Mouse (Mus musculus): ENCODE data around the gene Ddx54. TPM values are rescaled to one million over a fixed set of nuclear protein-coding genes. Genes with fewer than 3 reads are reported as not detected.

The Ddx54 gene
- polyA plus RNA-seq, 1 experiment from 2014 or later = 53.6 TPM

DNA sequence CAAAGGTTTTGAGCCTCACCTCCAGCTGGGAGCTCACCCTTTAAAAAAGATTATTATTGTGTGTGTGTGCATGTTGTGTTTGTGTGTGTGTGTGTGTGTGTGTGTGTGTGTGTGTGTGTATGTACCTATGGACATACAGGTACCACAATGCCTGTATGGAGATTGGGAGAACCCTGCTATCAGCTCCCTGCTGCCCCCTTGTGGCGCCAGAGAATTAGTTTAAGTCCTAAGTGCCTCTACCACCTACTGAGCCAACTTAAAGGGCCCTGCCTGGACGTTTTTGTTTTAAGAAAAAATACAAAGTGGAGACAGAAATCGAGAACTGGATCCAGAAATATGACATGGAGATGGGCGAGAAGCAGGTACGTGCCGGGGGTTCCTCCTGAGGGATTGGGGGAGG, 7.7 kb upstream of the Ddx54 start:
- Histone ChIP-seq H3K36me3 (peaks cover 9% of the 10 kb centered on the region; the same call in 1 of the 2 replicates), H3K9me3 (replicated peaks) (no peaks in the 10 kb centered on the region), H3K9ac (peak overlapping the region; percentile 49; the same call in 1 of the 2 replicates), H3K4me1 (0 out of 2 replicates have a peak, but pooled peaks cover 8% of the 10 kb centered on the region), H3K4me3 (peak overlapping the region; percentile 30), H3K27ac (no peak overlapping the region), H3K27me3 (no peaks in the 10 kb centered on the region), H3K4me2 (replicated peaks) (peak overlapping the region; percentile 64)
- no peak for ATAC-seq (ENCODE audit: low FRiP score)
- 5% methylated on average over 6 of the region's 6 CpGs for WGBS

- H3K4me2 ChIP-seq (replicated peaks) = peak overlapping the region; percentile 64
- H3K4me3 ChIP-seq = peak overlapping the region; percentile 30
- ATAC-seq (ENCODE audit: low FRiP score) = peak; percentile 59
- no peaks in the 10 kb centered on the region for H3K9me3 ChIP-seq (replicated peaks)
- peaks cover 9% of the 10 kb centered on the region; the same call in 1 of the 2 replicates for H3K36me3 ChIP-seq
- H3K27ac ChIP-seq = peak overlapping the region; percentile 66
- H3K9ac ChIP-seq = peak overlapping the region; percentile 49
- 0 out of 2 replicates have a peak, but pooled peaks cover 8% of the 10 kb centered on the region for H3K4me1 ChIP-seq
- no peaks in the 10 kb centered on the region for H3K27me3 ChIP-seq
- WGBS = 1% methylated on average over 10 of the region's 10 CpGs
These were observed 7.3 kb upstream of the Ddx54 start for GRCm38 (mm10) chr5:120605241-120605661.

GRCm38 (mm10) chr5:120605688-120606087, 6.9 kb upstream of the Ddx54 start:
- 3% methylated on average over 8 of the region's 8 CpGs for WGBS
- H3K27me3 ChIP-seq = no peaks in the 10 kb centered on the region
- no peaks in the 10 kb centered on the region for H3K9me3 ChIP-seq (replicated peaks)
- peak overlapping the region; percentile 49 for H3K9ac ChIP-seq
- 0 out of 2 replicates have a peak, but pooled peaks cover 8% of the 10 kb centered on the region for H3K4me1 ChIP-seq
- peaks cover 9% of the 10 kb centered on the region; the same call in 1 of the 2 replicates for H3K36me3 ChIP-seq
- H3K4me3 ChIP-seq = peak overlapping the region; percentile 30
- H3K4me2 ChIP-seq (replicated peaks) = peak overlapping the region; percentile 64
- peak; percentile 75 for ATAC-seq (ENCODE audit: low FRiP score)
- no peak overlapping the region for H3K27ac ChIP-seq

DNA sequence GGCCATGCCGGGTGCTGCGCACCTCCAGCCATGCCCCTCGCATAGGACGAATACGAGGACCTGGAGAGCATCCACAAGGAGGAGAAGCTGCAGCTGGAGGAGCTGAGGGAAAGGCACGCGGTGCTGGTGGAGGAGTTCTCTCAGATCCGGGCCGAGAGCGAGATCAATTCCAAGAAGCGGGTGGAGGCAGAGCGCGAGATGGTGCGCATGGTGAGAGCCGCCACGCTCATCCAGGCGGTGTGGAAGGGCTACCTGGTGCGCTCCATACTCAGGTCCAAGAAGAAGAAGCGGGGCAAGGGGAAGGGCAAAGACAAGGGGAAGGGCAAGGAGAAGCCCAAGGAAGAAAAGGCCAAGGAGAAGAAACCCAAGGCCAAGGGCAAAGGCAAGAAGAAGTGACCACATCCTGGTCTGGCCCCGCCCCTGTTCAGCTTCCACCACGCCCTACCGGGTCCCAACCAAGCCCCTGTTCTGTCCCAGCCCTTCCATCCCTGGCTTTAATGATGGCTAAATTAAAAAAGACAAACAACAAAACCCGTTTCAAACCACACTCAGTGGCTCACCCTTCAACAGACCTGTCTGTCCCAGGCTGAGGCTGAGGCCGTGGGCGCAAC, 5.8 kb upstream of the Ddx54 start:
- no peak for ATAC-seq (ENCODE audit: low FRiP score)
- Histone ChIP-seq H3K4me3 (no peak overlapping the region), H3K4me2 (replicated peaks) (no peak overlapping the region), H3K27ac (no peak overlapping the region), H3K4me1 (peaks cover 13% of the 10 kb centered on the region), H3K36me3 (peaks cover 9% of the 10 kb centered on the region; the same call in 1 of the 2 replicates), H3K27me3 (no peaks in the 10 kb centered on the region), H3K9me3 (replicated peaks) (no peaks in the 10 kb centered on the region), H3K9ac (no peak overlapping the region)
- WGBS = 68% methylated on average over 25 of the region's 25 CpGs

- no peaks in the 10 kb centered on the region for H3K9me3 ChIP-seq (replicated peaks)
- no peak for ATAC-seq (ENCODE audit: low FRiP score)
- peaks cover 14% of the 10 kb centered on the region for H3K4me1 ChIP-seq
- no peak overlapping the region for H3K9ac ChIP-seq
- 80% methylated on average over 3 of the region's 3 CpGs for WGBS
- H3K36me3 ChIP-seq = peaks cover 9% of the 10 kb centered on the region; the same call in 1 of the 2 replicates
- no peaks in the 10 kb centered on the region for H3K27me3 ChIP-seq
- H3K4me3 ChIP-seq = no peak overlapping the region
- no peak overlapping the region for H3K4me2 ChIP-seq (replicated peaks)
- no peak overlapping the region for H3K27ac ChIP-seq
These were observed 5.2 kb upstream of the Ddx54 start for GRCm38 (mm10) chr5:120607335-120607734.

GRCm38 (mm10) chr5:120609246-120609775, 3.2 kb upstream of the Ddx54 start:
- H3K9me3 ChIP-seq (replicated peaks) = no peaks in the 10 kb centered on the region
- no peak overlapping the region for H3K4me3 ChIP-seq
- H3K4me2 ChIP-seq (replicated peaks) = no peak overlapping the region
- H3K27me3 ChIP-seq = no peaks in the 10 kb centered on the region
- no peak for ATAC-seq (ENCODE audit: low FRiP score)
- H3K27ac ChIP-seq = no peak overlapping the region
- H3K36me3 ChIP-seq = peaks cover 9% of the 10 kb centered on the region; the same call in 1 of the 2 replicates
- peak overlapping the region; percentile 42; the same call in 1 of the 2 replicates for H3K9ac ChIP-seq
- 85% methylated on average over 16 of the region's 16 CpGs for WGBS
- peaks cover 21% of the 10 kb centered on the region for H3K4me1 ChIP-seq

DNA sequence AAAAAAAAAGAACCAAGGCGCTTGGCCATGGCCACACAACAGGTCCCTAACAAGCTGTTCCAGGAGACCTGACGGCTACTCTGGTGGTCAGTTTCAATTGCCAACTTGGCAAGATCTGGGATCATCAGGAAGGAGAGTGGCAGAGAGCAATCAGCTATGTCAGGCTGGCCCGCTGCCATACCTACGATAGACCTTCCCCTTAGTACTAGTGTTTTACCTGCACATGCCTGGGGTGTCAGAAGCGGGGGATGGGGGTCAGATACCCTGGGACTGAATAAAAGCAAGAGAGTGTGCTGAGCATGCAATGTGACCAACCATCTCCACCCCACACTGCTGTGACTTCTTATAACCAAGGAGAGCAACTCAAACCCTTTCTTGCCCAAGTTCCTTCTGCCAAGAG, 1.6 kb upstream of the Ddx54 start:
- 94% methylated on average over 5 of the region's 5 CpGs for whole genome bisulfite sequencing
- no peak for ATAC-seq (ENCODE audit: low FRiP score)
- no peak overlapping the region for H3K4me3 ChIP-seq

GRCm38 (mm10) chr5:120611416-120611815, 1.1 kb upstream of the Ddx54 start:
- Histone ChIP-seq H3K4me1 (peaks cover 18% of the 10 kb centered on the region), H3K4me2 (replicated peaks) (peak overlapping the region; percentile 91), H3K9ac (peak overlapping the region; percentile 48), H3K27ac (no peak overlapping the region), H3K9me3 (replicated peaks) (0 out of 2 replicates have a peak, but pooled peaks cover 4% of the 10 kb centered on the region), H3K4me3 (peak overlapping the region; percentile 64), H3K27me3 (no peaks in the 10 kb centered on the region), H3K36me3 (peaks cover 19% of the 10 kb centered on the region; the same call in 1 of the 2 replicates)
- WGBS = 55% methylated on average over 8 of the region's 8 CpGs
- no peak for ATAC-seq (ENCODE audit: low FRiP score)

More for the DNA sequence above, 1.6 kb upstream of the Ddx54 start:
- H3K9ac ChIP-seq = peak overlapping the region; percentile 48; the same call in 1 of the 2 replicates
- H3K27me3 ChIP-seq = no peaks in the 10 kb centered on the region
- peak overlapping the region; percentile 91 for H3K4me2 ChIP-seq (replicated peaks)
- peaks cover 18% of the 10 kb centered on the region for H3K4me1 ChIP-seq
- no peak overlapping the region for H3K27ac ChIP-seq
- 0 out of 2 replicates have a peak, but pooled peaks cover 4% of the 10 kb centered on the region for H3K9me3 ChIP-seq (replicated peaks)
- peaks cover 19% of the 10 kb centered on the region; the same call in 1 of the 2 replicates for H3K36me3 ChIP-seq

GRCm38 (mm10) chr5:120612822-120613604, 474 bp downstream of the Ddx54 start:
- Histone ChIP-seq H3K4me2 (replicated peaks) (peak overlapping the region; percentile 91), H3K27ac (peak overlapping the region; percentile 76), H3K36me3 (peaks cover 30% of the 10 kb centered on the region), H3K4me1 (peaks cover 18% of the 10 kb centered on the region), H3K27me3 (no peaks in the 10 kb centered on the region), H3K9ac (peak overlapping the region; percentile 66), H3K4me3 (peak overlapping the region; percentile 64), H3K9me3 (replicated peaks) (0 out of 2 replicates have a peak, but pooled peaks cover 4% of the 10 kb centered on the region)
- WGBS = under 1% methylated on average over 69 of the region's 69 CpGs
- ATAC-seq (ENCODE audit: low FRiP score) = peak; percentile 94

- Histone ChIP-seq H3K4me1 (peaks cover 19% of the 10 kb centered on the region), H3K36me3 (peaks cover 52% of the 10 kb centered on the region), H3K9ac (no peak overlapping the region), H3K4me3 (no peak overlapping the region), H3K27ac (no peak overlapping the region), H3K27me3 (no peaks in the 10 kb centered on the region), H3K4me2 (replicated peaks) (no peak overlapping the region), H3K9me3 (replicated peaks) (0 out of 2 replicates have a peak, but pooled peaks cover 4% of the 10 kb centered on the region)
- ATAC-seq (ENCODE audit: low FRiP score) = no peak
- WGBS = 98% methylated on average over 4 of the region's 4 CpGs
These were observed 3.4 kb downstream of the Ddx54 start for GRCm38 (mm10) chr5:120615903-120616302.

GRCm38 (mm10) chr5:120618778-120619177, 6.2 kb downstream of the Ddx54 start:
- H3K4me2 ChIP-seq (replicated peaks) = no peak overlapping the region
- H3K9me3 ChIP-seq (replicated peaks) = 0 out of 2 replicates have a peak, but pooled peaks cover 4% of the 10 kb centered on the region
- 84% methylated on average over 12 of the region's 12 CpGs for WGBS
- no peak overlapping the region for H3K27ac ChIP-seq
- H3K4me1 ChIP-seq = peaks cover 11% of the 10 kb centered on the region
- no peak for ATAC-seq (ENCODE audit: low FRiP score)
- peaks cover 80% of the 10 kb centered on the region for H3K36me3 ChIP-seq
- H3K9ac ChIP-seq = no peak overlapping the region
- H3K27me3 ChIP-seq = no peaks in the 10 kb centered on the region
- no peak overlapping the region for H3K4me3 ChIP-seq

- Histone ChIP-seq H3K9me3 (replicated peaks) (0 out of 2 replicates have a peak, but pooled peaks cover 4% of the 10 kb centered on the region), H3K4me3 (no peak overlapping the region), H3K36me3 (peaks cover 85% of the 10 kb centered on the region), H3K4me2 (replicated peaks) (no peak overlapping the region), H3K4me1 (peaks cover 7% of the 10 kb centered on the region), H3K27ac (no peak overlapping the region), H3K9ac (no peak overlapping the region), H3K27me3 (no peaks in the 10 kb centered on the region)
- no peak for ATAC-seq (ENCODE audit: low FRiP score)
- WGBS = 18% methylated on average over 5 of the region's 5 CpGs
These were observed 6.7 kb downstream of the Ddx54 start for GRCm38 (mm10) chr5:120619201-120619600.
